Mouse (Mus musculus) thymus, adult 18-20 months (tissue): Measurements from ENCODE around the gene Kcng1.
A peak's percentile ranks its signal among the peaks of the same experiment; 100 is the strongest.

Experiments used
- DNase-seq, 2 experiments: peaks; one replicate each; pipeline ENCODE4 v3.0.0; 2022; ENCODE audit warnings: mixed read lengths in 2 of 2

The Kcng1 gene

GRCm38 (mm10) chr2:168281582-168281981, at the start of gene Kcng1:
TSS of gene Kcng1 (minus strand) at chr2:168281736.
- no peak for DNase-seq

- no peak for DNase-seq
These were observed 49.0 kb upstream of the Kcng1 start for GRCm38 (mm10) chr2:168330421-168331070.

GRCm38 (mm10) chr2:168321716-168322374, 40.3 kb upstream of the Kcng1 start:
- no peak for DNase-seq

DNA sequence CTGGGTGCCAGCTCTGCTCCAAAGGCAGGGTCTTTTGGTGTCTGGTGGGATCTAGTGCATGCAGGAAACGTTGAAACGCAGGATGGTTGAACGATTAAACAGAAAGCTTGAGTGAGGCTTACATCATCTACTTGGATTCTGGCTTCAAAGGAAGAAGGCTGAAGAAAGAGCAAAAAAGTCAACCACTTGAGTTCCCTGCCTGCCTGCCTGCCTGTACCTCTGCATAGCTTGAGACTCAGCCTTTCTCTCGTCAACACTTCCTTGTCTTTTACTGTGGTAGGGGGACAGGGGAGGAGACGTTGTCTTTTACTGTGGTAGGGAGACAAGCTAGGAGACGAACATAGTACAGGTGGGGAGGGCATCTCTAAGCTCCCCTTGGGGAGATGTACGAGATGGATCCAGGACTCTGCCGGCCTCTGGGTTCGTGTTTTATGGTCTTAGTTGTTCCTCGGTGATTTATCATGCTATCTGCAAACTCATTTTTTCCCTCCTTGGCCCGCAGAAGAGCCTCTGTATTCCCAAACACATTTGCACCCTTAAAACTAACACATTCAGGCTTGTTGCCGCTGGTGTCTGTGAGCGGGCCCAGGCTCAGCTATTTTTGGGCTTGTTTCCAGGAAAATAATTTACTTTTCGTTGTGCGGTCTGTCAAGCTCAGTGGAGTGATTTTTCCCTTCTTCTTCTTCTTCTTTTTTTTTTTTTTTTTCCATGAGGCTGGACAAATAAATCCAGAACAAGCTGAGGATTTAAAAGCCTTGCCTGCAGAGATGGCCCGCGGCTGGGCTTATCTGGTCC, 39.0 kb upstream of the Kcng1 start:
- no peak for DNase-seq

- no peak for DNase-seq
These were observed 33.3 kb upstream of the Kcng1 start for GRCm38 (mm10) chr2:168314646-168315446.

DNA sequence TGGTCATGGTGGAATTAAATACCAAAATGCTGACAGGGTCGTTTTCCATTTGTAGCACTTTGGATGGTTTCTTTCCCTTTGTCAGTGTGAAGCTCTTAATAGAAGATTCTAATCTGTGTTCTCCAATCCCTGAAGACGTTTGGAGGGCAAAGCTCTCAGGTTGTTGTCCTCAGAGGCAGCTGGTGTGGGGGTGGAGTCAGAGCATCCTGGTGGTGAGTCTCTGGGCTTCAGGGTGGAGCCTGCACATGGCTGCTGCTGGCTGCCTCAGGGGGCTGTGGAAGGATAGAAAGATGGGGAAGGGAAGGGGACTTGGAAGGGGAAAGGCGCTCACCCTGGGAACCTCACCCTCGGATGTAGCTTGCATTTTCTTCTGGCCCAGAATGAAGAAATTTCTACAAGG, 31.0 kb upstream of the Kcng1 start:
- DNase-seq: no peak

DNA sequence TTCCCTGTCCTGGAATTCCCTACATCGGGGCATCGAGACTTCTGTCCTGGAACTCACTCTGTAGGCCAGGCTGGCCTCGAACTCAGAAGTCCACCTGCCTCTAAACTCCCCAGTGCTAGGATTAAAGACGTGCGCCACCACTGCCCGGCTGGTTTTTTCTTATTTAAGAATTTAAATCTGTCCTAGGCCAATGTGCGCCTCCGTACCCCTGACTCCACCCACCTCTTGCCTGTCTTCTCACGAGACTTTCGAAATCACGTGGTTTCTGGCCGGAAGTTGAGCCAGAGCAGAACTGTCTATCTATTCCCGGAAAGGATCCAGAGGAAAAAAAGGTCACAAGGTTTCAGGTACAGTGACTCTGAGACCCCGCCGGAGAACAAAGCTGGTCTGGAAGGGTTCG, 29.5 kb upstream of the Kcng1 start:
- DNase-seq: no peak

- no peak for DNase-seq
These were observed 27.4 kb upstream of the Kcng1 start for GRCm38 (mm10) chr2:168308916-168309315.

- no peak for DNase-seq
These were observed 18.1 kb upstream of the Kcng1 start for GRCm38 (mm10) chr2:168299650-168300049.

GRCm38 (mm10) chr2:168296530-168296929, 15.0 kb upstream of the Kcng1 start:
- no peak for DNase-seq

GRCm38 (mm10) chr2:168292521-168292920, 11.0 kb upstream of the Kcng1 start:
- no peak for DNase-seq

DNA sequence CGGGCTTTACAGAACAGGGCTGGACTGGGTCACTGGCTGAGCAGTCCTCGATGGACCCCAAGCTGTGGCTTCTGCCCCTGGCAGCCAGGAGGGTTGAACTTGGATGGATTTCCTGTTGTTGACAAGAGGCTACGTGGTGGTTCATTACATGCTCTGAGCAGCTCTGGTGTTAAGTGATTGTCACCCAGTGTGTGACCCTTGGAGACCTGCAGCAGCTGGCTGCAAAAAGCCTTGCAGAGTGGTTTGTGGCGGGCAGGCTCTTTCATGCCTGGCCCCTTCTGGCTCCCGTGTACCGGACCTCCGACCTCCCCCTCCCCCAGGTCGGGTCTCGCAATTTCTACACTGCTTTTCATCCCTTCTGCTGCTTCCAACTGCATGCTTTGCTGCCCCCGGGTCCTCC, 10.5 kb upstream of the Kcng1 start:
- no peak for DNase-seq

- no peak for DNase-seq
These were observed 8.3 kb upstream of the Kcng1 start for GRCm38 (mm10) chr2:168289851-168290250.

- no peak for DNase-seq
These were observed 7.5 kb upstream of the Kcng1 start for GRCm38 (mm10) chr2:168289016-168289415.

GRCm38 (mm10) chr2:168286987-168287386, 5.5 kb upstream of the Kcng1 start:
- no peak for DNase-seq

DNA sequence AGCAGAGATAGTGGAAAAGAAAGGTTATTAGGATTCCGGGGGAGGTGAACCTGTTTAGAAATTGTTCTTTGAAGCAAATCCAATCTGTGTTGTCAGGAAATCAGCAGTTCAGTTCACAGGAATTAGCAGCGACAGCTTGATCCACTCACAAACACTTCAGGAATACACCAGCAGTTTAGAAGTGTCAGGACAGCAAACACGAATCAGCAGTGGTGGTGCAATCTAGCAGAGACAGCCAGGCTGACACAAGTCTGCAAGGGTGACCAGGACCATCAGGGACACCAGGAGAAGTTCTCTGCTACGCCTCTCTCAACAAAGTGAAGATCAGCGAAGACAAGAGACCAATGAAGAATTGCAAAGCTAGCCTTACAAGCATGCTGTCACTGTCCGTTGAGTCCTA, 3.6 kb upstream of the Kcng1 start:
- DNase-seq: no peak

DNA sequence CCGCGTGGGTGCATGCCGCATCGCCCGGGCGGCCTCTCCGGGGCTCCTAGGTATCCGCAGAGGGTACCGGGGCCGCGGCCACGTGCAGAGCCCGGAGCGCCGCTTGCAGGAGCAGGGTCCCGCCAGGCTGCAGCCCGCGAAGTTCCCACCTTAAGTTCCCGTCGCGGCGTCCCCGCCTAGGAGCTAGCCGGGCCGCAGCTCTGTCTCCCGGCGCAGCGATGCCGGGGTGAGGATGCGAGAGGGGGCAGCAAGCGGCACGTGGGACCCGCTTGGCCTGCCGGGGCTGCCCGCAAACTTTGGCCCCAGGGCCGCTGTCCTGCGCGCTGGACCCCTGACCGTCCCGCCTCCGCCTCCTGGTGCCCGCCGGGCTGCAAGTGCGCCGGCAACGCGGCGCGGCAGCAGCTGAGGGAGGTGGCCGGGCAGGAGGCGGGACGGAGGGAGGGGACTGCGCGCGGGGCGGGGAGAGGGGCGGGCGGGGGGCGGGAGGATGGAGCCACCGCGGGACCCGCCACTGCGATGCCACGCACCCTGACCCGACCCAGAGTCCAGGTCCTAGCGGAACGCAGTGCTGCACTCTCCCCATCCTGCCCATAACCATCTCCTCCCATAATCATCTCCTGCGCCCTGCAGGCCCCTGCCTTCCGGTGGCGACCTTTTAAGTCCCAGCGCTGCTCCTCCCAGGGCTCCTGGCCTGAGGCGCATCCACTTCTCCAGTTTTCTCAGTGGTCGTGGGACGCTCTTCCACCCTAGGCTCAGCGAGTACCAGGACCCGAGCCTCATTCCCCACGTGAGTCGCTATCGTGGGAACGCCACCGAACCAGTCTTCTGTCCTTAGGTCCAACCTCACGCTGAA, 581 bp downstream of the Kcng1 start:
- DNase-seq: no peak

GRCm38 (mm10) chr2:168274374-168274935, 7.1 kb downstream of the Kcng1 start:
- DNase-seq: peak; percentile 15 to 17

DNA sequence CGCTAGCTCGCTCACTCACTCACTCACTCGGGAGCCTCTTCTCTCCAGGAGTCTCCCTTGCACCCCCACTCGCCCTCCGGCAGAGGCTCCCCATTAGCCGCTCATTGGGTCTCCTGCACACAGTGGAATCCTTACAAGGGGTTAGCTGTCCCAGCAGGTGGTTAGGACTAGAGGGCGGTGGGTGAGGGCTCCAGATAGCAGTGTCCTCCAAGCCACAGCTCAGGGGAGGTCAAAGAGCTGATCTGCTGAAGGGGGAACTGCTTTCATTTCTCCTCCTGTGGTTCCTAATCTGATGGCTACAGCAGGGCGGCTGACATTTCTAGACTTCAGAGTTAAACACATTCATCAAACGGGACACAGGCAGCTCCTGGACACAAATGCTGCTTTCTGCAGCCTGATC, 8.1 kb downstream of the Kcng1 start:
- DNase-seq: no peak

- DNase-seq: no peak
These were observed 13.5 kb downstream of the Kcng1 start for GRCm38 (mm10) chr2:168268033-168268432.

DNA sequence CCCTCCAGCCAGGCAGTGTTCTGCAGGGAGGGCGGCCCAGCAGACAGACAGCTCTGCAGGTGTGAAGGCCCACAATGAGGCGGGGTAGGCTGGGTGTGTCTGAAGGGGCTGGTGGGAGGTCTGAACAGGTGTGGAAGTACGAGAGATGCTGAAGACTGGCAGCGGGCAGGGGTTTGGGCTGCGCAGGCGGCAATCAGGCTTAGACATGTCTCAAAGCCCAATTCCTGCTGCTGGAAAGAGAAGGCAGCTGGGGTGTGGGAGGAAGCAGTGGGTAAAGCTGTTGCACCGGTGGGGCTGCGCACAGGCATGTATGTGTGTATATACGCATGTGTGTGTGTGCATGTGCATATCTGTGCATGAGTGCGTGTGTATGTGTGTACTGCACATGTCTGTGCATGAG, 20.6 kb downstream of the Kcng1 start:
- no peak for DNase-seq

DNA sequence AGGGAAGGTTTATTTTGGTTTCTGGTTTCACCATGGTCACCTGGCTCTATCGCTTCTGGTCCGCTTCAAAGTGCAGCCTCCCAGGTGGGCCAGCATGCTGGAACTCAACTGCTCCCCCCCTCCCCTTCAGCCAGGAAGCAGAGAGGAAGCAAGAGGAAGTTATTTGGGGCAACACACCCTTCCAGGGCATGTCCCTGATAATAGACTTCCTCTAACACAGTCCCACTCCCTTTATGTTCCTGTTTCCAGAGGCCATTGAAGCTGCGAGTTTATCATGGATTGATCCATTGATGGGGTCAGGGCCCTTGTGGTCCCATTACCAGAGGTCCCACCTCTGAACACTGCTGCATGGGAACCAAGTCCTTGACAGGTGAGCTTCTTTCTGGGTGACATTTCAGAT, 21.4 kb downstream of the Kcng1 start:
- no peak for DNase-seq
